Mouse (Mus musculus): ENCODE measurements at regions not wholly inside any gene's neighbourhood (a gene's known extent, or its start where the extent isn't known, plus 50 kb on each side); places are given as distances from the start of the nearest gene placed in this dataset.

DNA sequence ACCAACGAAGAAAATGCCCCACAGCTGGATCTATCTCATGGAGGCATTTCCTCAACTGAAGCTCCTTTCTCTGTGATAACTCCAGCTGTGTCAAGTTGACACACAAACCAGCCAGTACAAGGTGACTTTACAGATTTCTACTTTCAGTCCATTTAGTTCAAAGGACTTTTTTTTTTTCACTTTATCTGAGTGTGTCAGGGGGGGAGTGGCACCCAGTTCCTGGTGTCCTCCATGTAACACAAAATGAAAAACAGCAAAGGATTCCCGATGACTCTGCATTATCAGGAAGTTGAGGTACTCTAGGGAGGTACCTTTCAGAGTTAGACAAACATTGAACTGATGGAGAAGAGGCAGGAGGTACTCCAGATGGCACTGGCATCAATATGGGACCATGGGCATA, 87.4 kb downstream of the Il12a start:
- Histone ChIP-seq H3K79me2 (ENCODE audit: control insufficient read depth, insufficient read depth, low read length, poor library complexity) (no peaks in the 10 kb centered on the region), H3K9me3 (replicated peaks; ENCODE audit: insufficient read depth, low read length) (no peaks in the 10 kb centered on the region), H3K27ac (ENCODE audit: control insufficient read depth, low read depth, low read length) (no peak overlapping the region), H3K27me3 (ENCODE audit: control insufficient read depth in 1 of 2, insufficient read depth in 2 of 2, low read length in 2 of 2) (peaks cover 0 to 1% of the 10 kb centered on the region in 2 experiments; a peak in 2 of 4 replicates), H3K36me3 (ENCODE audit: control insufficient read depth in 1 of 2, insufficient read depth in 2 of 2, low read length in 2 of 2) (no peaks in the 10 kb centered on the region), H3K9ac (ENCODE audit: control insufficient read depth, low read depth, low read length, poor library complexity, severe bottlenecking) (no peak overlapping the region), H3K4me1 (ENCODE audit: control insufficient read depth in 1 of 2, insufficient read depth in 2 of 2, low read length in 2 of 2) (no peaks in the 10 kb centered on the region), H3K4me3 (ENCODE audit: control insufficient read depth in 1 of 2, insufficient read depth in 1 of 2, low read depth in 2 of 2, low read length in 2 of 2) (no peak overlapping the region)
- TF ChIP-seq MEF2A (IDR thresholded peaks at IDR 0.05; ENCODE audit: extremely low read depth, insufficient replicate concordance, low read depth, low read length, poor library complexity, severe bottlenecking) (no peak), ELF1 (IDR thresholded peaks at IDR 0.05; ENCODE audit: low read depth, low read length) (no peak), GABPA (IDR thresholded peaks at IDR 0.05; ENCODE audit: low read depth, low read length) (no peak), HCFC1 (IDR thresholded peaks at IDR 0.05; ENCODE audit: low read depth, low read length) (no peak), ZNF384 (IDR thresholded peaks at IDR 0.05; ENCODE audit: low read depth, low read length) (no peak), ZKSCAN1 (IDR thresholded peaks at IDR 0.05; ENCODE audit: low read depth, low read length) (no peak), RCOR1 (IDR thresholded peaks at IDR 0.05; ENCODE audit: low read depth, low read length) (no peak), USF2 (IDR thresholded peaks at IDR 0.05; ENCODE audit: borderline replicate concordance in 1 of 2, insufficient read depth in 1 of 2, low read depth in 1 of 2, low read length in 2 of 2) (no peak)
- no peak for DNase-seq (ENCODE audit: low read depth, low spot score)

- DNase-seq (ENCODE audit: low read depth, low spot score), result no peak
- Histone ChIP-seq H3K4me1 (ENCODE audit: control insufficient read depth in 1 of 2, insufficient read depth in 2 of 2, low read length in 2 of 2) (no peaks in the 10 kb centered on the region), H3K79me2 (ENCODE audit: control insufficient read depth, insufficient read depth, low read length, poor library complexity) (no peaks in the 10 kb centered on the region), H3K27ac (ENCODE audit: control insufficient read depth, low read depth, low read length) (no peak overlapping the region), H3K27me3 (ENCODE audit: control insufficient read depth in 1 of 2, insufficient read depth in 2 of 2, low read length in 2 of 2) (peaks cover 0 to 1% of the 10 kb centered on the region in 2 experiments; a peak in 2 of 4 replicates), H3K9ac (ENCODE audit: control insufficient read depth, low read depth, low read length, poor library complexity, severe bottlenecking) (no peak overlapping the region), H3K9me3 (replicated peaks; ENCODE audit: insufficient read depth, low read length) (no peaks in the 10 kb centered on the region), H3K36me3 (ENCODE audit: control insufficient read depth in 1 of 2, insufficient read depth in 2 of 2, low read length in 2 of 2) (no peaks in the 10 kb centered on the region), H3K4me3 (ENCODE audit: control insufficient read depth in 1 of 2, insufficient read depth in 1 of 2, low read depth in 2 of 2, low read length in 2 of 2) (no peak overlapping the region)
- TF ChIP-seq NRF1 (IDR thresholded peaks at IDR 0.05; ENCODE audit: insufficient read depth, low read depth, low read length, poor library complexity, severe bottlenecking) (no peak), POLR2AphosphoS5 (IDR thresholded peaks at IDR 0.05; ENCODE audit: borderline replicate concordance, low read depth, low read length) (no peak), HCFC1 (IDR thresholded peaks at IDR 0.05; ENCODE audit: low read depth, low read length) (no peak), NELFE (IDR thresholded peaks at IDR 0.05; ENCODE audit: low read depth, low read length) (no peak), GATA1 (IDR thresholded peaks at IDR 0.05; ENCODE audit: low read depth, low read length) (no peak), CTCF (IDR thresholded peaks at IDR 0.05 in 2 of 3, conservative IDR thresholded peaks at IDR 0.05 in 1 of 3; ENCODE audit: control insufficient read depth in 1 of 3, insufficient read depth in 1 of 3, low read depth in 2 of 3, low read length in 3 of 3, poor library complexity in 1 of 3, severe bottlenecking in 1 of 3) (no peak), SMC3 (IDR thresholded peaks at IDR 0.05; ENCODE audit: low read depth, low read length) (no peak), ZKSCAN1 (IDR thresholded peaks at IDR 0.05; ENCODE audit: low read depth, low read length) (no peak), MXI1 (IDR thresholded peaks at IDR 0.05; ENCODE audit: low read depth, low read length) (no peak), MEF2A (IDR thresholded peaks at IDR 0.05; ENCODE audit: extremely low read depth, insufficient replicate concordance, low read depth, low read length, poor library complexity, severe bottlenecking) (no peak), ELF1 (IDR thresholded peaks at IDR 0.05; ENCODE audit: low read depth, low read length) (no peak), TBP (IDR thresholded peaks at IDR 0.05; ENCODE audit: low read depth, low read length) (no peak), RAD21 (IDR thresholded peaks at IDR 0.05; ENCODE audit: low read depth, low read length) (no peak), UBTF (IDR thresholded peaks at IDR 0.05; ENCODE audit: borderline replicate concordance, insufficient read depth, low read depth, low read length) (no peak)
Observed at GRCm38 (mm10) chr3:68778354-68779040, 88.1 kb downstream of the Il12a start.

All from MEL (cell line).